Mouse (Mus musculus): ENCODE results near the gene Nmnat2. TPM values are rescaled to one million over a fixed set of nuclear protein-coding genes. Genes with fewer than 3 reads are reported as not detected.
"Not testable (repeated sequence)": the region's sequence is repeated elsewhere in the genome, so short reads cannot be mapped to it uniquely, and the experiment has no call there.

Nmnat2 gene
- total RNA-seq, 2 experiments from 2014 or later: 137 to 141 TPM

- intact Hi-C loops (cut with DNase I); DNase-seq (ENCODE audit: low spot score in 2 of 2): not testable (repeated sequence)
Measured at GRCm38 (mm10) chr1:153083233-153083632, 128.4 kb downstream of the Nmnat2 start.

- intact Hi-C loops (cut with DNase I): no loop called here
- DNase-seq (ENCODE audit: low spot score in 2 of 2): no peak
Measured at GRCm38 (mm10) chr1:153084191-153084590, 129.4 kb downstream of the Nmnat2 start.

DNA sequence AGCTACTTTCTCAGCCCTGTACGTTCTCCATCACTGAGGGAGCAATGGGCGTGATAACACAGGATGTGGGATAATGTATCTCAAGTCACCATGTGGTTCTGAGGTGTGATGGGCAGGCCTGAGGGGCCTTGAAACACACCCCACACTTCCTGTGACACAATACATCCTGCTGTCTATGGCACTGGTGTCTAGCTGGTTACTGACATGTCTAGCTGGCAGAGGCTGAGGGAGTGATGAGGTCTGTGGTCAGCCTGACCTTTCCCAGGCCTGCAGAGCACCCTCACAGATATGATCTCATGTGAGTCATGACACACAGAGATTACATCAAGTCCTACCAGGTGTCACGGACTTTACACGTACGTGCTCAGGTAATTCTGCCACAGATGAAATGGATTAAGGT lies 130.4 kb downstream of the Nmnat2 start:
- intact Hi-C loops (cut with DNase I): loop anchor here (5.0 kb wide), 1 partner anchor 128 kb away; no protein-coding TSS in a partner anchor
- DNase-seq (ENCODE audit: low spot score in 2 of 2): no peak

- intact Hi-C loops (cut with DNase I): loop anchor here (5.0 kb wide), 1 partner anchor 130 kb away; no protein-coding TSS in a partner anchor
- no peak for DNase-seq (ENCODE audit: low spot score in 2 of 2)
Measured at GRCm38 (mm10) chr1:153087771-153088170, 133.0 kb downstream of the Nmnat2 start.

DNA sequence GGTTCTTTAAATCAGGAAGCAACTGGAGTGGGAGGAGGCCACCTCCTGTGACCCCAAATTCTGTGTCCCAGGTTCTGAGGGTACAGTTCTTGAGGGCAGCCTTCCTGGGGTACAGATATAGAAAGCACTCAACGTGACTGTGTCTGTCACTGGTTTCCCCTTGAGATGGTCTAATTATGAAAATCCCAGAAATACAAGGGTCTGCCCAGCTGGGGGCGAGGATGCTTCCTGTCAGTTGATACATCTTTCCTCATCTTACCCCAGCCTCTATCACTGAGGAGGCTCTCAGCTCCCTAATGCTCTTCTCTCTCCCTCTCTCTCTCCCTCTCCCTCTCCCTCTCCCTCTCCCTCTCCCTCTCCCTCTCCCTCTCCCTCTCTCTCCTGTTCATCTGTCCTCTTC lies 135.3 kb downstream of the Nmnat2 start:
- DNase-seq (ENCODE audit: low spot score in 2 of 2): no peak
- intact Hi-C loops (cut with DNase I): no loop called here

DNA sequence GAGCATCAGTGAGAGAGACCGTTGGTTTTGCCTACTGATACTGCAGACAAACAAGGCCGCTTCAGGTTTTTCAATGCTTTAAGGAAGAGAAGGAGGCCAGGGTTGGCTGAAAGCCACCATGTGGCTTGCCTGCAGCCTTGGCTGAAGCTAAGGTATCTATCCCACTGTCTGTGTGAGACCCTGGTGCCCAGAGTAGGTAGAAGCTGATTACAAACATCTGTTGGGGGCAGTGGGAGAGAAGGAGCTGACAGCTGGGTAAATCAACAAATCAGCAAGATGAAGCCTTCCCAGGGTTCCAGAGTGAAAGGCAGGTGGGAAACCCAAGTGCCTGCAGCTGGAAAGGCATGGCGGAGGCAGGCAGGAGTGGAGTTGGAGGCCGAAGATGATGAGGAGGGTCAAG lies 136.0 kb downstream of the Nmnat2 start:
- intact Hi-C loops (cut with DNase I): no loop called here

GRCm38 (mm10) chr1:153091438-153092236 lies 136.8 kb downstream of the Nmnat2 start:
- no peak for DNase-seq (ENCODE audit: low spot score in 2 of 2)
- intact Hi-C loops (cut with DNase I): no loop called here

More for the DNA sequence above, 136.0 kb downstream of the Nmnat2 start:
- DNase-seq (ENCODE audit: low spot score in 2 of 2): no peak

DNA sequence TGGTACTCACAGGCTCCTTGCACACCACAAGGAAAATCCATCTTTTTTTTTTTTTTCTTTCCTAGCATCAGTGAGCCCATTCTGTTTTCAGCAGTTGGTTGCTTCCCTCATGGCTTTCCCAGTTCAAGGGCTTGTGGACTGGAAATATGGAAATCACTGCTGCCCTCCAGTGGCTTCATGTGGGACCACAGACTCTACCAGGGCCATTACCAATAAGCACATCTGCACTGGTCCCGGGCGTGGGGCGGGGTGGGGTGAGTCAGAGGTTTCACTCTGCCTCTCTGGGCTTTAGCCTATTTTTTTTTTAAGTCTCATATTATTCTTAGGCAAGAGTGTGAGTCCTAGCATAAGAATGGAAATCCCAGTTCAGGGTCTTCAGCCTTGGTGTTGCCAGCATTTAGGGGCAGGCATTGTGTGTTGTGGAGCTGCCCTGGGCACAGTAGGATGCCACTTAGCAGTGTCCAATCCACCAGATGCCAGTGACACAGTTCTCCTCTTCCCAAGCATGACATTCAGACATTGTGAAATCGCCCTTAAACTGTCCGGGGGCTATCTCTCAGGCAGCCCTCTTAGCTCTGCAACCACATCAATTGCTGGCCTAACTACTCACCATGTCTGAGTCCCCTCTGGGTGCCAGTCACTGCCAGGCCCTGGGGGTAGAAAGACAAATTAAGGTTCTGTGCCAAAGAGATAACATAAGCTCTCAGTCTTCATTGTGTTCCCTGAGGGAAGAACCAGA lies 137.6 kb downstream of the Nmnat2 start:
- peak; percentile 80 to 84 for DNase-seq (ENCODE audit: low spot score in 2 of 2)
- intact Hi-C loops (cut with DNase I): no loop called here

DNA sequence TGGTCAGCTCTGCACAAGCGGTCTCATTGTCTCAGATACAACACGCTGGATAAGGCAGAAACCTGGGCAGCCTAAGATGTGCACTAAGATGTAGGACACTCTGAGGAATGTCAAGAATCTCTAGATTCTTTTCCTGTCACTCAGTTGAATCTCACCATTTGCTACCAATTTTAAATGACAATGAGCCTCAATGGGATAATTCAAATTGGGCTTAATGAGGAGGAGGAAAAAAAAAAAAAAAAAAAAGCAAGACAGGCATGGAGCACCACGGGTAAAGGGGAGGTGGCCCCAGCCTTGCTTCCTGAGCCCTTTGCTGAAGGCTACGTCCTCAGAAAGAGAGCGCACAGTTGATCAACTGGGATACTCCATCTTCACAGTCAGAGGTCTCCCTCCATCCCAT lies 138.4 kb downstream of the Nmnat2 start:
- no peak for DNase-seq (ENCODE audit: low spot score in 2 of 2)
- intact Hi-C loops (cut with DNase I): no loop called here

GRCm38 (mm10) chr1:153093581-153093980 lies 138.8 kb downstream of the Nmnat2 start:
- DNase-seq (ENCODE audit: low spot score in 2 of 2): no peak
- intact Hi-C loops (cut with DNase I): no loop called here

DNA sequence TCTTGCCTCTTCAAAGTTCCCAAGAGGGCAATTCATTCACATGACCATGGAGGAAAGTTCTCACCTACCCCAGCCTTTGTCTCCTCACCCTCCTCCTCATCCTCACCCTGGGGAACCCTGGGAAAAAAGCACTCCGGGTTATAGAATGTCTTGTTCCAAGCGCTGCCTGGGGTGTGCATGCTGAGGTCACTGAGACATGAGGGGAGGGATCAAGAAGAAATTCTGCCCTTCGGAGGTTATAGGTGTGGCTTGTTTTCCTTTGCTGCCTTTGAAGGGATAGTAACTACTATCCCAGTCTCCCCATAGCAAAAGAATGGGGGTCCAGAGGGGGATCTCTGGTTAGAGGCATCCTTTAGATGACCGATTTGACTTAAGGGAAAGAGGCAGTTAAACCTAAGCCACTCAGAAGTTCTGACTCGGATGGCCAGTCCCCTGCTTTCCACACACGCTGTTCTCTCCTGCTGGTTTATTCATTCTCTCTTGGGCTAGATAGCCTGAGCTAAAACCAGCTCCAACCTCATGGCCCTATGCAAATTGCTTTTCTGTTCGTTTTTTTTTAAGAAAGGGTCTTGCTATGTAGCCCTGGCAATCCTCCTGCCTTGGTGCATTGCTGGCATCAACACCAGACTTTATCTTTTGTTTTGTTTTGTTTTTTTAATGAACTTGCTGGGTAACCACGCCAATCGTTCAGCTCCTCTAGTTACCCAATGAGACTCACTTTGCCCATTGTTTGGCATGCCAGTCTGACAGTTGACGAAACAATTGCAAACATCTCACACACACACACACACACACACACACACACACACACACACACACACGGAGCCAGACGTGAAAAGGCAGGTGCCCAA lies 139.7 kb downstream of the Nmnat2 start:
- no peak for DNase-seq (ENCODE audit: low spot score in 2 of 2)
- intact Hi-C loops (cut with DNase I): no loop called here

- DNase-seq (ENCODE audit: low spot score in 2 of 2): no peak
- intact Hi-C loops (cut with DNase I): no loop called here
Measured at GRCm38 (mm10) chr1:153095328-153095727, 140.5 kb downstream of the Nmnat2 start.

DNA sequence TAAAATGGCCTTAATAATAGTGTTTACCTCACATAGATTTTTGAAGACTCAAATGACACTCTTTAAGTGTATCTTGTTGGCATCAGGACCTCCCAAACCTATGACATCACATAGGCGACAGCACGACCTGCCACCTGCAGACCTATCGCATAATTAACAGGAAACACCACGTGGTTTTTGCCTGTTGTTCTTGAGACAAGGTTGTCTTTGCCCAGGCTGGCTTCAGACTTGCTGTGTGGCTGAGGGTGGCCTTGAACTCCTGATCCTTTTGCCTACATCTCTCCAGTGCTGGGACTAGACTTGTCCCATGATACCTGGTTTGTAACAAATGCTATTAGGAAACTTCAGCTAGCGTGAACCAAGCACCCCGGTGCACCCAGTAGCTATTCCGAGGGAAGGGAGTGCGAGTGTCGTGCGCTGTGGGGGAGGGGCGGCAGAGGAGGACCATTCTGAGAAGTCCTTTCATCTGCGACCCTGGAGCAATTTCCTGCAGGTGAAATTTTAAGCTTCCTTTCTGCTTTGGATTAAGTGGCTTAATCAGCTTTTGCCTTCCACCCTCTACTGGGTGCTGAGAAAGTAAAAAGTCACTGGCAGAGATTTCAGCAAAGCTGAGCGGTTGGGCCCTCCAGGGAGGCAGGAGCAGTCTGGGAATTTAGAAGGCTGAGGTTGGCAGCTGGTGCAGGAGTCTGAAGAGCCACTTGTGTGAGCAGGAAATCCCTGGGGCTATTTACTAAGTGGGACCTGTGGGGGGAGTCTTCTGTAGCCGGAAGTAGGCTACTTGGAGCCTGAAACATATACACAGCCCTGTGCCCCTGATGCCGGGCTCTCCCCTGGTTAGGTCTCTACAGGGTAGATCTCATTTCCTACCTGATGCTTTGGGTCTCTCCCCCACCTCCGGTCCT lies 141.3 kb downstream of the Nmnat2 start:
- intact Hi-C loops (cut with DNase I): no loop called here
- DNase-seq (ENCODE audit: low spot score in 2 of 2): no peak

DNA sequence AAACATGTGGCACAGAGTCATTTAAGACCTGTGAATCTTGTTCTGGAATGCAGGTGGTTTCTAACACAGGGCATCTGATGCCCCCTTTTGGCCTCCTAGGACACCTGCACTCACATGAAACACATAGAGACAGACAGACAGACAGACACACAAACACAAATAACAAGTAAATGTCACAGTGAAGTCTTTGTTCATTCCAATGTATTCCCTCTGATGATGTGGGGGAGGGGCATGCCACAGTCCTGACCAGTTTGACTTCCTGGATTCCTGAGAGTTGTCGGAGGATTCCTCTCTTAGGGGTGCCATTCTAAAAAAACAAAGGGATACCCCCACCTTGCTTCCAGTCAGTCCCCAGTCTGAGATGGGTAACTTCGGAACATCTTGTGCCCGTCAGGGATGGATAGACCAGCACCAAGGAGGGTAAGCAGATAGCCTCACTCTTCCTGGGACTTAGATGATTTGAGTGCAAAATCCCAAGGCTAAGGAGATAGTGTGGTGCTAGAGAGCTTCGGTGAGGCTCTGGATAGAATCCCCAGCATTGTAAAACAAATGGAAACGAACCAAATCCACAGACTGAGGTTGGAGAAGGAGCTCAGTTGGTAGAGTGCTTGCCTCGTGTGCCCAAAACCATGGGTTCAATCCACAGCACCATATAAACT lies 142.4 kb downstream of the Nmnat2 start:
- intact Hi-C loops (cut with DNase I): no loop called here

GRCm38 (mm10) chr1:153098586-153098985 lies 143.8 kb downstream of the Nmnat2 start:
- no peak for DNase-seq (ENCODE audit: low spot score in 2 of 2)
- intact Hi-C loops (cut with DNase I): no loop called here

More for the DNA sequence above, 142.4 kb downstream of the Nmnat2 start:
- DNase-seq (ENCODE audit: low spot score in 2 of 2): no peak

DNA sequence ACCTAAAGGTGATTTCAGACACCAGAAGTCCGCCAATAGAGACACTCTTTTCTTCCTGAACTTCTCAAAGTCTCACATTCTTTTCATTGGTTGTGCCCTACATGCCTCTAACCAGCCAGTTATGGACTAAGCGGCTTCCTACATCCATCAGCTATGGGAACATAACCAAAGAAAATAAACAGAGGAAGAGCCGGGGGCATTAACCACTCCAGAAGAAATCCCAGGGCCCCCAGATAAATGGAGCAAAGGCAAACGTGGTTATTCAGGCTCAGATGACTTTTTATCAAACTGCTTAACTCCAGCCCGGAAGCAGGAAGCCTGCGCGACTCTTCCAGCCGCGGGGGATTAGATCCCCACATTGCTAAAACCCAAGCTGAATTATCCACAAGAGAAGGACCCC lies 146.1 kb downstream of the Nmnat2 start:
- DNase-seq (ENCODE audit: low spot score in 2 of 2): no peak
- intact Hi-C loops (cut with DNase I): loop anchor here (5.0 kb wide), 1 partner anchor 286 kb away; no protein-coding TSS in a partner anchor

DNA sequence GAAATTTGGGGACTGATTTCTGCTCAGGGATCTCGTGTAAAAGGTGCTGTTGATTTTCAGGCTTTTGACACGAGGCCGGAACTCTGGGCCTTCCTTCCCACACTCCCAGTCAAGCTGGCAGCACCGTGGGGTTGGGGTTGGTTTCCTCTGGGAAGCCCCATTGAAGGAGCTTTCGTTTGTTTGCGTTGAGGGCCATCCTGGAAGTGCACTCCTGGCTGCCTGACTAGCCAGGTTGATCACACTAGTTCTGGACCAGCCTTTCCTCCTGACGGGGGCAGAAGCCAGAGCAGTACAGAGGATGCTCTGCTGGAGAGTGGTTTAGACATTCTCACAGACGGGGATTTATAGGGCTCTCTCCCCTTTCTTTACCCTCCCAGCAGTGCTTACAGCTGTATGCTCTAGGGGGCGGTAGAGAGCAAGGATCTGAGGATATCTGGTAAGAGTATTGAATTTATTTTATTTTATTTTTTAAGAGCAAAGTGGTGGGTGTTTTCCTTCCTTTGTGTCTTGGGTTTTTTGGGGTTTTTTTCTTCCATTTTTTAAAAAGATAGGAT lies 146.6 kb downstream of the Nmnat2 start:
- DNase-seq (ENCODE audit: low spot score in 2 of 2): peak; percentile 51 to 55
- intact Hi-C loops (cut with DNase I): loop anchor here (5.0 kb wide), 1 partner anchor 286 kb away; no protein-coding TSS in a partner anchor

Measured in left cerebral cortex, postnatal 14 days (tissue).